ENCODE assay signal across 9 mouse cellular contexts in genomic region chr9:62354838-62355719, GRCm38 (mm10). TPM values are rescaled to one million over a fixed set of nuclear protein-coding genes. Genes with fewer than 3 reads are reported as not detected.
DNase-seq lines count a peak whose midpoint lies in the region; ATAC-seq and TF ChIP-seq lines count a peak whose summit lies in the region.
"Had no signal": no experiment of that assay in that cellular context is flagged by ENCODE, and none has a peak within 500 bp of the region (broad histone marks: within the 10 kb centered on the region; RNA-seq: fewer than 3 reads in every experiment).

No protein-coding gene starts in this region.

- peak; percentile 95 for DNase-seq in heart, adult 11 months
- DNase-seq in kidney, adult 9 months = peak; percentile 52
- DNase-seq in stomach, postnatal 0 days (ENCODE audit: low spot score) = no peak
- no peak for DNase-seq in testis, postnatal 14 days (ENCODE audit: low spot score)

- ATAC-seq in heart, embryonic 11.5 days (replicated peaks; ENCODE audit: insufficient number of reproducible peaks, low FRiP score, low TSS enrichment) = no peak
- ATAC-seq in kidney, embryonic 14.5 days (ENCODE audit: low FRiP score, low TSS enrichment) = no peak
- no peak for ATAC-seq in stomach, embryonic 16.5 days (ENCODE audit: insufficient read depth, low FRiP score)
- ATAC-seq in stomach, postnatal 0 days (ENCODE audit: low FRiP score, low TSS enrichment) = no peak

- no peak overlapping the region for H3K4me3 ChIP-seq in heart, embryonic 11.5 days (ENCODE audit: low read depth, low read length)
- no peak overlapping the region for H3K4me3 ChIP-seq in kidney, embryonic 14.5 days (ENCODE audit: low read length)
- no peak overlapping the region for H3K4me3 ChIP-seq in stomach, embryonic 16.5 days (replicated peaks; ENCODE audit: low read length)
- H3K4me3 ChIP-seq in stomach, postnatal 0 days (ENCODE audit: low read depth, low read length) = no peak overlapping the region
- H3K4me3 ChIP-seq: myocyte had no signal

- no peak for TF ChIP-seq EP300 in stomach, postnatal 0 days (optimal IDR thresholded peaks at IDR 0.05)

- H3K9ac ChIP-seq in heart, embryonic 11.5 days (ENCODE audit: low read depth, low read length) = no peak overlapping the region
- H3K9ac ChIP-seq in kidney, embryonic 14.5 days (ENCODE audit: low read depth, low read length) = no peak overlapping the region
- peak overlapping the region; percentile 34; the same call in 1 of the 2 replicates for H3K9ac ChIP-seq in stomach, embryonic 16.5 days (ENCODE audit: low read length)
- no peak overlapping the region for H3K9ac ChIP-seq in stomach, postnatal 0 days (ENCODE audit: low read length)
- H3K9ac ChIP-seq: liver, embryonic 14.5 days had no signal

- H3K27ac ChIP-seq in heart, embryonic 11.5 days (ENCODE audit: low read depth, low read length) = no peak overlapping the region
- no peak overlapping the region for H3K27ac ChIP-seq in kidney, embryonic 14.5 days (ENCODE audit: low read depth, low read length)
- no peak overlapping the region for H3K27ac ChIP-seq in stomach, embryonic 16.5 days (ENCODE audit: low read length)
- no peak overlapping the region for H3K27ac ChIP-seq in stomach, postnatal 0 days (replicated peaks)
- H3K27ac ChIP-seq: liver, embryonic 14.5 days had no signal

- WGBS in heart, embryonic 11.5 days (ENCODE audit: insufficient replicate concordance) = 80% methylated on average over 16 of the region's 16 CpGs
- 78% methylated on average over 16 of the region's 16 CpGs for WGBS in kidney, embryonic 14.5 days
- WGBS in stomach, embryonic 16.5 days = 68% methylated on average over 16 of the region's 16 CpGs
- 55% methylated on average over 16 of the region's 16 CpGs for WGBS in stomach, postnatal 0 days

- H3K9me3 ChIP-seq in heart, embryonic 11.5 days (replicated peaks; ENCODE audit: control insufficient read depth, low read length) = no peaks in the 10 kb centered on the region
- H3K9me3 ChIP-seq in kidney, embryonic 14.5 days (ENCODE audit: control insufficient read depth, low read length) = no peaks in the 10 kb centered on the region
- no peaks in the 10 kb centered on the region for H3K9me3 ChIP-seq in stomach, embryonic 16.5 days (replicated peaks; ENCODE audit: control insufficient read depth, low read length)
- H3K9me3 ChIP-seq in stomach, postnatal 0 days (ENCODE audit: control insufficient read depth, low read length) = no peaks in the 10 kb centered on the region

- H3K36me3 ChIP-seq in heart, embryonic 11.5 days (ENCODE audit: control insufficient read depth, insufficient read depth, low read length) = 0 out of 2 replicates have a peak, but pooled peaks cover 3% of the 10 kb centered on the region
- peaks cover 22% of the 10 kb centered on the region for H3K36me3 ChIP-seq in kidney, embryonic 14.5 days (ENCODE audit: control insufficient read depth, insufficient read depth, low read length)
- H3K36me3 ChIP-seq in stomach, embryonic 16.5 days (ENCODE audit: control insufficient read depth, insufficient read depth, low read length) = no peaks in the 10 kb centered on the region; the same call in 1 of the 2 replicates
- no peaks in the 10 kb centered on the region for H3K36me3 ChIP-seq in stomach, postnatal 0 days (ENCODE audit: control insufficient read depth, insufficient read depth, low read length)

- H3K4me2 ChIP-seq in heart, embryonic 11.5 days = no peak overlapping the region
- no peak overlapping the region for H3K4me2 ChIP-seq in kidney, embryonic 14.5 days (replicated peaks; ENCODE audit: low read depth, low read length)
- H3K4me2 ChIP-seq in stomach, embryonic 16.5 days (ENCODE audit: low read depth, low read length) = no peak overlapping the region
- H3K4me2 ChIP-seq in stomach, postnatal 0 days (replicated peaks; ENCODE audit: low read depth) = no peak overlapping the region

- no peaks in the 10 kb centered on the region for H3K27me3 ChIP-seq in heart, embryonic 11.5 days (ENCODE audit: control insufficient read depth, insufficient read depth, low read length)
- no peaks in the 10 kb centered on the region for H3K27me3 ChIP-seq in kidney, embryonic 14.5 days (ENCODE audit: control insufficient read depth, insufficient read depth, low read length)
- no peaks in the 10 kb centered on the region for H3K27me3 ChIP-seq in stomach, embryonic 16.5 days (ENCODE audit: control insufficient read depth, insufficient read depth, low read length)
- no peaks in the 10 kb centered on the region for H3K27me3 ChIP-seq in stomach, postnatal 0 days (ENCODE audit: control insufficient read depth, insufficient read depth, low read length)

- no peak for TF ChIP-seq CTCF in stomach, postnatal 0 days (IDR thresholded peaks at IDR 0.05; ENCODE audit: low read depth)

- H3K4me1 ChIP-seq in heart, embryonic 11.5 days (ENCODE audit: control insufficient read depth, insufficient read depth, low read length) = peaks cover 45% of the 10 kb centered on the region
- H3K4me1 ChIP-seq in kidney, embryonic 14.5 days (ENCODE audit: control insufficient read depth, insufficient read depth, low read length) = peaks cover 21% of the 10 kb centered on the region
- peaks cover 27% of the 10 kb centered on the region for H3K4me1 ChIP-seq in stomach, embryonic 16.5 days (ENCODE audit: control insufficient read depth, insufficient read depth, low read length)
- peaks cover 6% of the 10 kb centered on the region; the same call in 1 of the 2 replicates for H3K4me1 ChIP-seq in stomach, postnatal 0 days (replicated peaks; ENCODE audit: control insufficient read depth, insufficient read depth)

RNA-seq across cellular contexts. Expression of gene Anp32a, which starts 14.0 kb away (rescaled TPM):
- 108 and 120 TPM in 2 replicates for polyA plus RNA-seq in heart, embryonic 11.5 days (2014; fragmentation: Nextera tagmentation; extraction: Ambion mirVana)
- 155 and 214 TPM in 2 replicates for polyA plus RNA-seq in kidney, embryonic 14.5 days (2014; fragmentation: Nextera tagmentation; extraction: Ambion mirVana)
- polyA plus RNA-seq in stomach, embryonic 16.5 days (2015; fragmentation: Nextera tagmentation; extraction: Ambion mirVana) = 117 and 125 TPM in 2 replicates
- 67.9 and 89.9 TPM in 2 replicates for polyA plus RNA-seq in stomach, postnatal 0 days (2015; fragmentation: Nextera tagmentation; extraction: Ambion mirVana)

Comparison
In these comparisons a context has a peak if more than half of its experiments do, and no peak if none do; other contexts are left out.
1. DNase-seq: peak in heart, adult 11 months (single experiment) and kidney, adult 9 months (single experiment); none in stomach, postnatal 0 days (single experiment) and testis, postnatal 14 days (single experiment).